Mouse (Mus musculus): ENCODE measurements at regions not wholly inside any gene's neighbourhood (a gene's known extent, or its start where the extent isn't known, plus 50 kb on each side); places are given as distances from the start of the nearest gene placed in this dataset.

DNA sequence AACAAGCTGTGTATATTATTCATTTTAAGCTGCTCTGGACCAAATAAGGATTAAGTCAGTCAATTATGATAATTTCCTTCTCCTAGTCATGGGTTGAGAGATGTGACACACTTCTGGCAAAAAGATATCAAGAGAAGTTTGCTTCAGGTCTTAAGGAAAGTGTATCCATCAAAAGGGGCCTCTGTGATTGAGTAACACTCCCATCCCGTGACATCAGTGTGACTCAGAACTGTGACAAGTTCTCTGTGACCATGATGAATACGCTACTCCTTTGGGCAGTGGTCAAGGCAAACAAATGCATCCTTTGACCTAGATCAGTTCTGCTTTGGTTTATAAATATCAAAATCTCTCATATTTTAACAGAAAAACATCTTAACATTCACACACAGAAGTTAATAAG, 290.8 kb upstream of the Adgrl4 start:
- TF ChIP-seq CTCF (IDR thresholded peaks at IDR 0.05; ENCODE audit: borderline replicate concordance, control insufficient read depth, extremely low read depth, insufficient read depth, low read length, poor library complexity) (no peak), POLR2A (IDR thresholded peaks at IDR 0.05; ENCODE audit: control insufficient read depth, extremely low read depth, insufficient read depth, low read length, poor library complexity) (no peak)
